Mouse (Mus musculus) ES-Bruce4 (cell line): ENCODE data around the gene Snx11.

Experiments used
- CTCF ChIP-seq: IDR thresholded peaks from one replicate; pipeline ENCODE4 v1.8.1; 2011; ENCODE audit warnings: low read depth, low read length
- EP300 ChIP-seq: IDR thresholded peaks from 2 replicates; pipeline ENCODE4 v1.6.1; 2011; ENCODE audit warnings: low read depth, low read length; ENCODE audit not compliant: insufficient read depth

- TF ChIP-seq EP300 (no peak), CTCF (no peak)
Observed at GRCm38 (mm10) chr11:96743000-96743399, 34.4 kb downstream of the Snx11 start.
